Mouse (Mus musculus) c-Kit-negative CD71-positive TER-119-positive erythroid progenitor cells, embryonic 14.5 days (primary cell): ENCODE data around the gene Cnnm4.

Source experiments
- DNase-seq: peaks from one replicate; pipeline ENCODE4 v3.0.0-alpha.2; 2013; ENCODE audit warnings: low read depth, low spot score

Cnnm4 gene

GRCm38 (mm10) chr1:36473211-36473780 lies 1.9 kb downstream of the Cnnm4 start:
- no peak for DNase-seq

- no peak for DNase-seq
Measured at GRCm38 (mm10) chr1:36474646-36475045, 3.2 kb downstream of the Cnnm4 start.

- DNase-seq = no peak
Measured at GRCm38 (mm10) chr1:36475480-36476110, 4.2 kb downstream of the Cnnm4 start.

GRCm38 (mm10) chr1:36476426-36476825 lies 5.0 kb downstream of the Cnnm4 start:
- no peak for DNase-seq

GRCm38 (mm10) chr1:36478343-36478795 lies 6.9 kb downstream of the Cnnm4 start:
- no peak for DNase-seq

GRCm38 (mm10) chr1:36479903-36480899 lies 8.8 kb downstream of the Cnnm4 start:
- DNase-seq = no peak

GRCm38 (mm10) chr1:36483825-36484224 lies 12.4 kb downstream of the Cnnm4 start:
- DNase-seq = no peak

GRCm38 (mm10) chr1:36485080-36485479 lies 13.7 kb downstream of the Cnnm4 start:
- DNase-seq = no peak

- no peak for DNase-seq
Measured at GRCm38 (mm10) chr1:36487111-36487510, 15.7 kb downstream of the Cnnm4 start.

- DNase-seq = no peak
Measured at GRCm38 (mm10) chr1:36489661-36490060, 18.2 kb downstream of the Cnnm4 start.

- DNase-seq = no peak
Measured at GRCm38 (mm10) chr1:36492416-36493139, 21.2 kb downstream of the Cnnm4 start.

- no peak for DNase-seq
Measured at GRCm38 (mm10) chr1:36493299-36493698, 21.9 kb downstream of the Cnnm4 start.

- no peak for DNase-seq
Measured at GRCm38 (mm10) chr1:36496719-36497118, 25.3 kb downstream of the Cnnm4 start.

GRCm38 (mm10) chr1:36497312-36497711 lies 25.9 kb downstream of the Cnnm4 start:
- DNase-seq = no peak

GRCm38 (mm10) chr1:36501261-36501660 lies 29.8 kb downstream of the Cnnm4 start:
- peak; percentile 55 for DNase-seq

GRCm38 (mm10) chr1:36508238-36508637 lies 36.8 kb downstream of the Cnnm4 start:
- DNase-seq = no peak

- DNase-seq = peak; percentile 95
Measured at GRCm38 (mm10) chr1:36511289-36512021, 40.0 kb downstream of the Cnnm4 start, which contains the start of gene Cnnm3. Gene Cnnm3 (plus strand): TSS chr1:36511867.

- no peak for DNase-seq
Measured at GRCm38 (mm10) chr1:36512089-36512965, 40.9 kb downstream of the Cnnm4 start.

- no peak for DNase-seq
Measured at GRCm38 (mm10) chr1:36512966-36513280, 41.5 kb downstream of the Cnnm4 start.

GRCm38 (mm10) chr1:36513310-36513709 lies 41.9 kb downstream of the Cnnm4 start:
- DNase-seq = no peak
